Mouse (Mus musculus): ENCODE results near the gene H60b. TPM values are rescaled to one million over a fixed set of nuclear protein-coding genes. Genes with fewer than 3 reads are reported as not detected.
"Not testable (repeated sequence)": the region's sequence is repeated elsewhere in the genome, so short reads cannot be mapped to it uniquely, and the experiment has no call there.

H60b gene
- polyA plus RNA-seq, 1 experiment from 2014 or later, result 1.00 TPM

DNA sequence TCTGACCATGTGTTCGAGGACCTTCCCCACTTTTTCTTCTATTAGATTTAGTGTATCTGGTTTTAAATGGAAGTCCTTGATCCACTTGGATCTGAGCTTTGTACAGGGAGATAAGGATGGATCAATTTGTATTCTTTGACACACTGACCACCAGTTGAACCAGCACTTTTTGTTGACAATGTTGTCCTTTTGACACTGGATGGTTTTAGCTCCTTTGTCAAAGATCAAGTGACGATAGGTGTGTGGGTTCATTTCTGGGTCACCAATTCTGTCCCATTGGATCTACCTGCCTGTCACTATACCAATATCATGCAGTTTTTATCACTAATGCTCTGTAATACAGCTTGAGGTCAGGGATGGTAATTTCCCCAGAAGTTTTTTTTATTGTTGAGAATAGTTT is 18.1 kb downstream of the H60b start:
- not testable (repeated sequence) for H3K9me3 ChIP-seq (ENCODE audit: control insufficient read depth, low read length); ATAC-seq (ENCODE audit: low FRiP score); H3K27ac ChIP-seq (ENCODE audit: low read depth, low read length); H3K4me1 ChIP-seq (ENCODE audit: control insufficient read depth, insufficient read depth, low read length); H3K9ac ChIP-seq (ENCODE audit: low read length); H3K27me3 ChIP-seq (ENCODE audit: control insufficient read depth, insufficient read depth, low read length); H3K36me3 ChIP-seq (ENCODE audit: control insufficient read depth, insufficient read depth, low read length); H3K4me3 ChIP-seq (ENCODE audit: low read depth, low read length); DNase-seq (ENCODE audit: low spot score, missing footprints); H3K4me2 ChIP-seq
- WGBS, result 89% methylated on average over 2 of the region's 2 CpGs

DNA sequence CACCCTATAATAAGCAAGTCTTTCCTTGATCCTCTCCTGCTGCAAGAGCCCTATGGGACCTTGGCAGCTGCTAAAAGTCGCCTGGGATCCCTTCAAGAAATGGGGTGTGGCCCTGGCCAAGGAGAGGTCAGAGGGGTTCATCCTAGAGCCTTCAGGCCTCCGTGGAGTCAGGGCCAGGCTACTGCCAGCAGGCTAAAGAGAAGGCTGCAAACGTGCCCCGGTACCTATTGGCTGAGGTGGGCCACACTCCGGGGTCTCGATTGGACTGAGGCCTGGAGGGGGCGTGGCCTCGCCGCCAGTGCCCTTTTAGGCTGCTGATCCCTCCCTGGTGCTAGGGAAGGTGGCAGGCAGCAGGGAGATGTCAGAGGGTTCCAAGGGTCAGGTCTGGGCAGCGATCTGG is 32.6 kb downstream of the H60b start:
- DNase-seq (ENCODE audit: low spot score, missing footprints), result peak; percentile 85
- H3K9me3 ChIP-seq (ENCODE audit: control insufficient read depth, low read length); H3K27me3 ChIP-seq (ENCODE audit: control insufficient read depth, insufficient read depth, low read length); H3K9ac ChIP-seq (ENCODE audit: low read length); H3K4me1 ChIP-seq (ENCODE audit: control insufficient read depth, insufficient read depth, low read length); H3K27ac ChIP-seq (ENCODE audit: low read depth, low read length); H3K4me3 ChIP-seq (ENCODE audit: low read depth, low read length); H3K36me3 ChIP-seq (ENCODE audit: control insufficient read depth, insufficient read depth, low read length): not testable (repeated sequence)
- ATAC-seq (ENCODE audit: low FRiP score), result peak; percentile 89
- 1% methylated on average over 6 of the region's 10 CpGs for WGBS
- H3K4me2 ChIP-seq, result peak overlapping the region; percentile 15; the same call in 1 of the 2 replicates

DNA sequence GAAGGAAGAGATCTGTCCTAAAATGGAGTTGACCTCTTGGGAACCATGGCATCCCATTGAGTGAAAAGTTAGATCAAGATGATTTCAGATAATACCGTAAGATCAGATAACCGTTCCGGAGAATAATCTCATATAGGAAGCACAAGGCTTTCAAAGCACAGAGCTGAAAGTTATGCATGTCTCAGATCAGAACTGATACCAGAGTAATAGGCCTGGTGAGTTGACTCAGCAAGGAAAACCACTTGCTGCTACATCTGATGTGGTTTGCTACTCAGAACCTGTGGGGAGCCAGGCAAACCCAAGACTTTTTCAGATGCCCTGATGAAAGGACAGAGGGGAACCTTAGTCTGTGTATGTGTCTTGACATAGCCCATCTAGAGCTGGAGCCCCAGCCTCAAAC is 43.0 kb downstream of the H60b start:
- H3K4me3 ChIP-seq (ENCODE audit: low read depth, low read length); H3K9ac ChIP-seq (ENCODE audit: low read length); H3K4me2 ChIP-seq; DNase-seq (ENCODE audit: low spot score, missing footprints); H3K27me3 ChIP-seq (ENCODE audit: control insufficient read depth, insufficient read depth, low read length); H3K27ac ChIP-seq (ENCODE audit: low read depth, low read length); H3K4me1 ChIP-seq (ENCODE audit: control insufficient read depth, insufficient read depth, low read length); ATAC-seq (ENCODE audit: low FRiP score); H3K9me3 ChIP-seq (ENCODE audit: control insufficient read depth, low read length); H3K36me3 ChIP-seq (ENCODE audit: control insufficient read depth, insufficient read depth, low read length): not testable (repeated sequence)
- no CpG with 5 or more reads among the region's 3 CpGs for WGBS

DNA sequence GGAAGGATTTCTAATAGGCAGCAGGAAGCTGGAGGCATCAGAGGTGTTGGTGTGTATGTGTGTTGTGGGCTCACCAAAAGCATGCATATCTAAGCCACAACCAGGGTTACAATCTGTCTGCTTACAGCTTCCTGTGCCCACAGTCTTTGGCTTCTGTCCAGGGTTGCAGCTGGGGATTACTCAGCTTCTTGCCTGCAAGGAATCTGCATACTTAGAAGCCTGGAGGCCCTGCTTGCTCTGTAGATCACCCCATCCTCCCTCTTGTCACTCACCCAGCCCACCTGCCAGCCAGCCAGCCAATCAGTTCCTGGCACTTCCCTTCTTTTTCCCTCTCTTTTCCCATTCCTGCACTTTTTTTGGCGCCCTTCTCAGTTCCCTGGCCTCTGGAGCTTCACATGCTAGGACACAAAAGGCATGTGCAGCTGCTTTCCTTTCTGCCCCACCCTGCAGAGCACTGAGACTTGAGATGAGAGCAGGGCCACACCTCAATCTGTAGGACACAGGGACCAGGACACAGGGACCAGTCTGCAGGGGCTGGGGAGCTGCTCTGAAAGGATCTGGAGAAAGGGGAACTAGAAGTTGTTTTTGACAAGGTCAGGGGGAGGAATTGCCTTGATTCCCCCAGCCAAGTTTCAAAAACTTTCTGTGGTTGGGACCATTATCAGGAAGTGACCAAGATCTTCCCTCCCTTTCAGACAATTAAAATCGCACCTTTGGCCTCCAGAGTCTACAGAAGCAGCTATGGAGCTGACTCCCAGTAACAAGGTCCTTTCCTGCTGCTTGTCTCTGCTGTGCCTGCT is 44.6 kb downstream of the H60b start:
- not testable (repeated sequence) for DNase-seq (ENCODE audit: low spot score, missing footprints); H3K27ac ChIP-seq (ENCODE audit: low read depth, low read length); H3K9ac ChIP-seq (ENCODE audit: low read length); H3K4me3 ChIP-seq (ENCODE audit: low read depth, low read length); H3K27me3 ChIP-seq (ENCODE audit: control insufficient read depth, insufficient read depth, low read length); ATAC-seq (ENCODE audit: low FRiP score); H3K4me2 ChIP-seq; H3K9me3 ChIP-seq (ENCODE audit: control insufficient read depth, low read length); H3K36me3 ChIP-seq (ENCODE audit: control insufficient read depth, insufficient read depth, low read length); H3K4me1 ChIP-seq (ENCODE audit: control insufficient read depth, insufficient read depth, low read length)
- no CpG with 5 or more reads among the region's 2 CpGs for WGBS

DNA sequence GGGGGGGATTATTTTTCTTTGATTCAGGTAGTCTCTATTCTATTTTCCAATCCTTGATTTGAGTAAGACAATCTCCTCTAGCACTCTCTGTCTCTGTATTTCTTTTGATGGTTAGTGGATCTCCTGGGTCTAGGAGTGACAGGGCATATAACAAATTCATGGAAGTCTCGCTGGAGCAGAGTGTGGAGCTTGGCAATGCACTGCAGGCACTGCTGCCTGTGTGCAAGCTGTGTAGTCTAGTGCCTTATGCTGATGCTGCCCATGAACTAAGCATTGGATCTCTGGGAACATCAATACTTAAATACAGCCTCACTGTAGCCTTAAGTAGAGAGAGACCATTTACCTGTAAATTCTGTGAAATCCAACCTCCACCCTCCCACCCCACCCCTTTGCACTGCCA is 48.1 kb downstream of the H60b start:
- H3K4me1 ChIP-seq (ENCODE audit: control insufficient read depth, insufficient read depth, low read length); H3K27me3 ChIP-seq (ENCODE audit: control insufficient read depth, insufficient read depth, low read length); H3K9me3 ChIP-seq (ENCODE audit: control insufficient read depth, low read length); H3K4me2 ChIP-seq; H3K36me3 ChIP-seq (ENCODE audit: control insufficient read depth, insufficient read depth, low read length); H3K9ac ChIP-seq (ENCODE audit: low read length); DNase-seq (ENCODE audit: low spot score, missing footprints); ATAC-seq (ENCODE audit: low FRiP score); H3K4me3 ChIP-seq (ENCODE audit: low read depth, low read length); H3K27ac ChIP-seq (ENCODE audit: low read depth, low read length): not testable (repeated sequence)
- 59% methylated on average over 1 of the region's 1 CpGs for WGBS

DNA sequence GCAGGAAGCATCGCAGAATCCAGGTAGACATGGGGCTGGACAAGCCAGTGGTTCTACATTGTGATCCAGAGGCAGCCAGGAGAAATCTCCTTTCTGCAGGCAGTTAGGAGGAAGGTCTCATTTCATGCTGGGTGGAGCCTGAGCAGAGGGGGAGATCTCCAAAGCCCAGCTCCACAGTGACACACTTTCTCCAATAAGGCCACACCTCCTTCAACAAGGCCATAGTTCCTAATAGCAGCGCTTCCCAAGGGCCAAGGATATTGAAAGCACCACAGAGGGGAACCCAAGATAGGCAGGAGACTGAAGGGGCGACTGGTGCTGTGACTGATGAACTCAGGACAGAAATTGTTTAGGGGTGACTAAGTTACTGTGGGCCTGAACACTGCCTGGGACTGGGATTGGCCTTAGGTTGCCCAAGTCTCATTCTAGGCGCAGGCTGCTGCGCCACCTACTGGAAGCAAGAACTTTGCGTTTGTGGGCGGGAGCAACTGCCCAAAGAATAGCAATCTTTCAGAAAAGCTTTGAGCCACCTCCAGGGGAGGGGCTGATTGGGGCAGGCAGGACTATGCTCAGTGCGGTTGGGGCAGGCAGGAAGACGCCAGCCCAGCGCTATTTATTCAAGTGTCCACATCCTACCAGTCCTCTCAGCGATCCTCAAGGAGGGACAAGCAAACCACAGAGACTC is 53.8 kb downstream of the H60b start:
- H3K36me3 ChIP-seq (ENCODE audit: control insufficient read depth, insufficient read depth, low read length); H3K4me2 ChIP-seq; H3K4me1 ChIP-seq (ENCODE audit: control insufficient read depth, insufficient read depth, low read length); H3K27me3 ChIP-seq (ENCODE audit: control insufficient read depth, insufficient read depth, low read length); H3K9ac ChIP-seq (ENCODE audit: low read length); H3K27ac ChIP-seq (ENCODE audit: low read depth, low read length); H3K9me3 ChIP-seq (ENCODE audit: control insufficient read depth, low read length); H3K4me3 ChIP-seq (ENCODE audit: low read depth, low read length): not testable (repeated sequence)
- 2% methylated on average over 8 of the region's 11 CpGs for WGBS
- DNase-seq (ENCODE audit: low spot score, missing footprints), result peak; percentile 85
- peak; percentile 82 for ATAC-seq (ENCODE audit: low FRiP score)

DNA sequence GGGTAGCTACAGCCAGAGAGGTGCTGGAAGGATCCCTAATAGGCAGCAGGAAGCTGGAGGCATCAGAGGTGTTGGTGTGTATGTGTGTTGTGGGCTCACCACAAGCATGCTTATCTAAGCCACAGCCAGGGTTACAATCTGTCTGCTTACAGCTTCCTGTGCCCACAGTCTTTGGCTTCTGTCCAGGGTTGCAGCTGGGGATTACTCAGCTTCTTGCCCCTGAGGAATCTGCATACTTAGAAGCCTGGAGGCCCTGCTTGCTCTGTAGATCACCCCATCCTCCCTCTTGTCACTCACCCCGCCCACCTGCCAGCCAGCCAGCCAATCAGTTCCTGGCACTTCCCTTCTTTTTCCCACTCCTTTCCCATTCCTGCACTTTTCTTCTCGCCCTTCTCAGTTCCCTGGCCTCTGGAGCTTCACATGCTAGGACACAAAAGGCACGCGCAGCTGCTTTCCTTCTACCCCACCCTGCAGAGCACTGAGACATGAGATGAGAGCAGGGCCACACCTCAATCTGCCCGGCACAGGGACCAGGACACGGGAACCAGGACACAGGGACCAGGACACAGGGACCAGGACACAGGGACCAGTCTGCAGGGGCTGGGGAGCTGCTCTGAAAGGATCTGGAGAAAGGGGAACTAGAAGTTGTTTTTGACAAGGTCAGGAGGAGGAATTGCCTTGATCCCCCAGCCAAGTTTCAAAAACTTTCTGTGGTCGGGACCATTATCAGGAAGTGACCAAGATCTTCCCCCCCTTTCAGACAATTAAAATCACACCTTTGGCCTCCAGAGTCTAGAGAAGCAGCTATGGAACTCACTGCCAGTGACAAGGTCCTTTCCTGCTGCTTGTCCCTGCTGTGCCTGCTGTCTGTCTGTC is 65.3 kb downstream of the H60b start:
- DNase-seq (ENCODE audit: low spot score, missing footprints); H3K27me3 ChIP-seq (ENCODE audit: control insufficient read depth, insufficient read depth, low read length); H3K4me3 ChIP-seq (ENCODE audit: low read depth, low read length); H3K36me3 ChIP-seq (ENCODE audit: control insufficient read depth, insufficient read depth, low read length); H3K27ac ChIP-seq (ENCODE audit: low read depth, low read length); H3K9ac ChIP-seq (ENCODE audit: low read length); H3K9me3 ChIP-seq (ENCODE audit: control insufficient read depth, low read length); H3K4me2 ChIP-seq; H3K4me1 ChIP-seq (ENCODE audit: control insufficient read depth, insufficient read depth, low read length): not testable (repeated sequence)
- peak; percentile 91 for ATAC-seq (ENCODE audit: low FRiP score)
- WGBS, result no CpG with 5 or more reads among the region's 7 CpGs

DNA sequence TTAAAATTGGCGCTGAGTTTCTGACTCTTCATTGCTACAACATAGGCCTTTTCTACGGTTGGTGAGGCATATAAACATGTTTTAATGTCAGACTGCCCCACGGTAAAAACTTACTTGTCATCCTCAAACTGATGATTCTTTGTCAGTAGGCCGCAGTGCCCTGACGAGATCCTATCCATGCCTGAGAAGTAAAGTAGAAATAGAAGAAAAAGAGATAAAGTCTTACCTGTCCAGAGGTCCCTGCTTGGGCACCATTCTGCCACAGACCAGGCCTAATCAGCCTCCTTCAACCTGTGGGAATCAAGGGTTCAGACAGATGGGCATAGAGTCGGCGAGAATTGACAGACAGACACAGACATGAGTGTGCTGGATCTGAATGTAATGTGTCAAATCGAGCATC is 106.7 kb downstream of the H60b start:
- 89% methylated on average over 8 of the region's 8 CpGs for WGBS
- no peaks in the 10 kb centered on the region for H3K4me1 ChIP-seq (ENCODE audit: control insufficient read depth, insufficient read depth, low read length)

More for the DNA sequence above, 106.7 kb downstream of the H60b start:
- H3K9me3 ChIP-seq (ENCODE audit: control insufficient read depth, low read length), result no peaks in the 10 kb centered on the region
- no peaks in the 10 kb centered on the region for H3K36me3 ChIP-seq (ENCODE audit: control insufficient read depth, insufficient read depth, low read length)
- peak; percentile 64 for DNase-seq (ENCODE audit: low spot score, missing footprints)
- H3K4me2 ChIP-seq, result no peak overlapping the region
- ATAC-seq (ENCODE audit: low FRiP score), result no peak
- no peak overlapping the region for H3K4me3 ChIP-seq (ENCODE audit: low read depth, low read length)
- no peak overlapping the region for H3K27ac ChIP-seq (ENCODE audit: low read depth, low read length)
- H3K9ac ChIP-seq (ENCODE audit: low read length), result no peak overlapping the region
- no peaks in the 10 kb centered on the region for H3K27me3 ChIP-seq (ENCODE audit: control insufficient read depth, insufficient read depth, low read length)

Measured in midbrain, embryonic 11.5 days (tissue).